Mouse (Mus musculus) layer of hippocampus, adult 18-20 months (tissue): ENCODE measurements at regions not wholly inside any gene's neighbourhood (a gene's known extent, or its start where the extent isn't known, plus 50 kb on each side); places are given as distances from the start of the nearest gene placed in this dataset.

Experiments used
- DNase-seq, 2 experiments: peaks; one replicate each; pipeline ENCODE4 v3.0.0; 2022; ENCODE audit warnings: low spot score in 2 of 2

GRCm38 (mm10) chr16:54440932-54441331 lies 856.9 kb downstream of the Zpld1 start:
- DNase-seq: no peak

DNA sequence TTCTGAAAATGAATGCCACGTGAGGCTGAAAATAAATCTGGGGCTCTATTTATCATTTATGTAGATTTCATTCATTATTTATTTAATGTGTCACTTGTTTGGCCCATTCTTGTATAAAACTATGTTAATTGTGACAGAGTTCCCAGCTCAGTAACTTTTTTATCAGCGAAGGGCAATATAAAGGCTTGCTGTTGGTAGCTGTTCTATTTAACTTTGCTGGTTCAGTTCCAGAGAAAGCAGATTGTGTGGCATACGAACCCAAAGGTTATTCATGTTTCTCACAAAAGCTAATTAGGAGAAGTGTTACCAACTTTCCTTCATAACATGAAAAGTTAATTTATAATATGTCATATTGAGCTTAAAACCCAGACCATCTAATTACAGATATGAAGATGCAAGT lies 891.1 kb downstream of the Zpld1 start:
- DNase-seq: peak in 1 of 2 experiments; percentile 49

DNA sequence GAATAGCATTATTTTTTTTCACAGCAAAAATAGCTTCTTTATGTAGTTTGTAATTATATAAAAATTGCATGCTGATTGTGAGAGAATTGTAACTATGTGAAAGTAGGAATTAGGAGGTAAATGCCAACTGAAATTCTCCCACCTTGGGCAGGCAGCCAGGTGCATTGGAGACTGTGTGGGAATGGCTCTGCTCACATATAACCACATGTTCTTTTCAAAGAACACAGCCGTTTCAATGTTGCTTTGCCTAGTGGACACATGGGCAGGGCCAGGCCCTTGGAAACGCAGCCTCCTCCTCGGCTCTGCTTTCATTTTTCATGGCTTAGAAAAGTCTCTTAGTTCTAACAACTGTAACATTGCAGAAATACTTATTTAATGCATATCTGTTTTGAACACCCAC lies 913.8 kb downstream of the Zpld1 start:
- DNase-seq: peak; percentile 14 to 40

- peak in 1 of 2 experiments; percentile 16 for DNase-seq
These were observed 922.8 kb downstream of the Zpld1 start for GRCm38 (mm10) chr16:54374990-54375389.

DNA sequence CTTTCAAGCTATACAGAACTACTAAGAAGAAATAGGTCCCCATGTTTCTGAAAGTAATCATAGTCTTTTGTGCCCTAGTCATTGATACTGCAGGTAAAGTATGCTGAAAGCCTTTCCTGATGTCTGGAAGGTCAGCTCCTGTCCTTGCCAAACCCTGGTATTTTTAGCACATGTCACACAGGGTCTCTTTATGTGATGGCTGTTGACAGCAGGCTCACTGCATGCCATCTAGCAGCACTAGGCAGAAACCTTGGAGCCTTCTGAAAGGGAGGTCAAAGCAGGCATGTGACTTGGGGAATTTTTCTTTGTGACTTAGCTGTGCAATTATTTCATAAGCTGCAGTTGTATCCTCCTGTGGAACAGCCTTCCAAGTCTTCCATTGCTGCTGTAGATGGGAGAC lies 943.4 kb downstream of the Zpld1 start:
- DNase-seq: no peak

GRCm38 (mm10) chr16:54348814-54349213 lies 949.0 kb downstream of the Zpld1 start:
- no peak for DNase-seq

- no peak for DNase-seq
These were observed 951.5 kb downstream of the Zpld1 start for GRCm38 (mm10) chr16:54346086-54346789.
